Mouse (Mus musculus): Measurements from ENCODE around the gene Tpst1.

The Tpst1 gene

GRCm38 (mm10) chr5:130089626-130090393 is 16.7 kb downstream of the Tpst1 start:
- DNase-seq = no peak

- DNase-seq = no peak
These were observed 23.6 kb downstream of the Tpst1 start for GRCm38 (mm10) chr5:130096754-130097153.

- DNase-seq = no peak
These were observed 24.7 kb downstream of the Tpst1 start for GRCm38 (mm10) chr5:130097837-130098236.

GRCm38 (mm10) chr5:130101724-130102123 is 28.6 kb downstream of the Tpst1 start:
- DNase-seq = no peak

- DNase-seq = no peak
These were observed 36.2 kb downstream of the Tpst1 start for GRCm38 (mm10) chr5:130109348-130109747.

GRCm38 (mm10) chr5:130110632-130111464 is 37.7 kb downstream of the Tpst1 start:
- DNase-seq = no peak

GRCm38 (mm10) chr5:130112653-130113052 is 39.5 kb downstream of the Tpst1 start:
- no peak for DNase-seq

GRCm38 (mm10) chr5:130116116-130116515 is 43.0 kb downstream of the Tpst1 start:
- DNase-seq = no peak

GRCm38 (mm10) chr5:130116857-130117256 is 43.7 kb downstream of the Tpst1 start:
- DNase-seq = no peak

GRCm38 (mm10) chr5:130117932-130118331 is 44.8 kb downstream of the Tpst1 start:
- no peak for DNase-seq

GRCm38 (mm10) chr5:130119236-130119635 is 46.1 kb downstream of the Tpst1 start:
- DNase-seq = no peak

GRCm38 (mm10) chr5:130120070-130120736 is 47.1 kb downstream of the Tpst1 start:
- no peak for DNase-seq

- no peak for DNase-seq
These were observed 47.8 kb downstream of the Tpst1 start for GRCm38 (mm10) chr5:130120904-130121303.

GRCm38 (mm10) chr5:130122355-130122754 is 49.2 kb downstream of the Tpst1 start:
- no peak for DNase-seq

- DNase-seq = no peak
These were observed 51.1 kb downstream of the Tpst1 start for GRCm38 (mm10) chr5:130124271-130124670.

GRCm38 (mm10) chr5:130128686-130129523 is 55.8 kb downstream of the Tpst1 start:
- DNase-seq = no peak

GRCm38 (mm10) chr5:130129524-130129793 is 56.3 kb downstream of the Tpst1 start:
- DNase-seq = no peak

GRCm38 (mm10) chr5:130136597-130136996 is 63.5 kb downstream of the Tpst1 start:
- no peak for DNase-seq

GRCm38 (mm10) chr5:130139393-130139792 is 66.3 kb downstream of the Tpst1 start:
- DNase-seq = peak; percentile 79

- DNase-seq = no peak
These were observed 68.0 kb downstream of the Tpst1 start for GRCm38 (mm10) chr5:130141138-130141537.

- no peak for DNase-seq
These were observed 68.9 kb downstream of the Tpst1 start for GRCm38 (mm10) chr5:130142041-130142440.

GRCm38 (mm10) chr5:130143101-130143500 is 70.0 kb downstream of the Tpst1 start:
- DNase-seq = no peak

- DNase-seq = peak; percentile 82
These were observed 70.8 kb downstream of the Tpst1 start for GRCm38 (mm10) chr5:130143977-130144333.
